In genomic region chr9:41766533-41766920, GRCm38 (mm10) we compare ENCODE assay signal across 8 mouse cellular contexts.
A peak's percentile ranks its signal among the peaks of the same experiment; 100 is the strongest.
DNase-seq lines count a peak whose midpoint lies in the region; ATAC-seq and TF ChIP-seq lines count a peak whose summit lies in the region.

No protein-coding gene starts in this region.

- no peaks in the 10 kb centered on the region for H3K36me3 ChIP-seq in kidney, embryonic 16.5 days (ENCODE audit: insufficient read depth, low read length)

- no peak overlapping the region for H3K9ac ChIP-seq in kidney, embryonic 16.5 days (replicated peaks; ENCODE audit: low read length)

- TF ChIP-seq CTCF in lung, adult 2 months (IDR thresholded peaks at IDR 0.05; ENCODE audit: insufficient read depth, low read length) = no peak

- 18% methylated on average over 4 of the region's 4 CpGs for WGBS in kidney, embryonic 16.5 days
- WGBS in lung, adult 2 months = 13% methylated on average over 4 of the region's 4 CpGs

- H3K4me1 ChIP-seq in kidney, embryonic 16.5 days (ENCODE audit: insufficient read depth, low read length) = no peaks in the 10 kb centered on the region
- no peaks in the 10 kb centered on the region for H3K4me1 ChIP-seq in lung, adult 2 months (ENCODE audit: control insufficient read depth, insufficient read depth, low read length)

- H3K9me3 ChIP-seq in kidney, embryonic 16.5 days (ENCODE audit: low read length) = no peaks in the 10 kb centered on the region; the same call in 1 of the 2 replicates

- H3K4me2 ChIP-seq in kidney, embryonic 16.5 days (replicated peaks; ENCODE audit: low read depth, low read length) = no peak overlapping the region

- TF ChIP-seq POLR2A in lung, adult 2 months (IDR thresholded peaks at IDR 0.05; ENCODE audit: borderline replicate concordance, extremely low read depth, low read depth, low read length) = no peak

- no peak overlapping the region for H3K4me3 ChIP-seq in kidney, embryonic 16.5 days (ENCODE audit: low read length)
- H3K4me3 ChIP-seq in lung, adult 2 months (replicated peaks; ENCODE audit: extremely low read depth, low read depth, low read length) = no peak overlapping the region

- H3K27ac ChIP-seq in kidney, embryonic 16.5 days (ENCODE audit: low read length) = peak overlapping the region; percentile 55; the same call in 1 of the 2 replicates

- DNase-seq in right cerebral cortex, adult 18-20 months = peak; percentile 54
- no peak for DNase-seq in right cerebral cortex, postnatal 25 days
- DNase-seq in fat pad, adult 2 months (ENCODE audit: extremely low read depth, low read depth, low spot score) = peak; percentile 18
- DNase-seq in heart, adult 9 months (ENCODE audit: low spot score in 2 of 2) = peak; percentile 63 to 73
- peak; percentile 5 for DNase-seq in lung, adult 2 months
- DNase-seq in retina, embryonic 14.5 days (ENCODE audit: low spot score) = peak; percentile 32

- no peaks in the 10 kb centered on the region for H3K27me3 ChIP-seq in kidney, embryonic 16.5 days (ENCODE audit: insufficient read depth, low read length)

- ATAC-seq in kidney, embryonic 16.5 days (ENCODE audit: low FRiP score, low TSS enrichment) = peak; percentile 70; the same call in 1 of the 2 replicates
- no peak for ATAC-seq in granulocyte monocyte progenitor cell, adult 5-6 weeks (replicated peaks; ENCODE audit: poor library complexity, severe bottlenecking)
